Mouse (Mus musculus): Measurements from ENCODE around the gene Sgms1.

The Sgms1 gene

GRCm38 (mm10) chr19:32353447-32353846 lies 36.1 kb downstream of the Sgms1 start:
- peak; percentile 2 for DNase-seq

- DNase-seq, result peak; percentile 1
Measured at GRCm38 (mm10) chr19:32348955-32349654, 40.4 kb downstream of the Sgms1 start.

- peak; percentile 2 for DNase-seq
Measured at GRCm38 (mm10) chr19:32347491-32347890, 42.0 kb downstream of the Sgms1 start.

- peak; percentile 3 for DNase-seq
Measured at GRCm38 (mm10) chr19:32346624-32347341, 42.7 kb downstream of the Sgms1 start.

- DNase-seq, result peak; percentile 1
Measured at GRCm38 (mm10) chr19:32346176-32346575, 43.3 kb downstream of the Sgms1 start.

GRCm38 (mm10) chr19:32345181-32345745 lies 44.3 kb downstream of the Sgms1 start:
- peak; percentile 2 for DNase-seq

GRCm38 (mm10) chr19:32344738-32345121 lies 44.8 kb downstream of the Sgms1 start:
- DNase-seq, result peak; percentile 23

GRCm38 (mm10) chr19:32343937-32344737 lies 45.4 kb downstream of the Sgms1 start:
- DNase-seq, result no peak

GRCm38 (mm10) chr19:32342436-32342835 lies 47.1 kb downstream of the Sgms1 start:
- DNase-seq, result no peak

GRCm38 (mm10) chr19:32341091-32341490 lies 48.4 kb downstream of the Sgms1 start:
- DNase-seq, result no peak

GRCm38 (mm10) chr19:32340168-32340567 lies 49.3 kb downstream of the Sgms1 start:
- no peak for DNase-seq

GRCm38 (mm10) chr19:32337708-32338107 lies 51.8 kb downstream of the Sgms1 start:
- no peak for DNase-seq

GRCm38 (mm10) chr19:32334751-32335150 lies 54.8 kb downstream of the Sgms1 start:
- no peak for DNase-seq

- DNase-seq, result no peak
Measured at GRCm38 (mm10) chr19:32333544-32333943, 56.0 kb downstream of the Sgms1 start.

GRCm38 (mm10) chr19:32332779-32333460 lies 56.6 kb downstream of the Sgms1 start:
- DNase-seq, result peak; percentile 60

- no peak for DNase-seq
Measured at GRCm38 (mm10) chr19:32330231-32330630, 59.3 kb downstream of the Sgms1 start.

- peak; percentile 77 for DNase-seq
Measured at GRCm38 (mm10) chr19:32329511-32329910, 60.0 kb downstream of the Sgms1 start.

GRCm38 (mm10) chr19:32328089-32328828 lies 61.3 kb downstream of the Sgms1 start:
- no peak for DNase-seq

- no peak for DNase-seq
Measured at GRCm38 (mm10) chr19:32326621-32327021, 62.9 kb downstream of the Sgms1 start.

- no peak for DNase-seq
Measured at GRCm38 (mm10) chr19:32326156-32326555, 63.4 kb downstream of the Sgms1 start.

- no peak for DNase-seq
Measured at GRCm38 (mm10) chr19:32325100-32325768, 64.3 kb downstream of the Sgms1 start.
